Mouse (Mus musculus) intestine, postnatal 0 days (tissue): ENCODE results near the gene Strip1. TPM values are rescaled to one million over a fixed set of nuclear protein-coding genes. Genes with fewer than 3 reads are reported as not detected.
A peak's percentile ranks its signal among the peaks of the same experiment; 100 is the strongest.
"Not testable (repeated sequence)": the region's sequence is repeated elsewhere in the genome, so short reads cannot be mapped to it uniquely, and the experiment has no call there.

Source experiments
- ATAC-seq: fragments of 200-750 bp; cut with Nextera tagmentation; 2 replicates; pipeline ENCODE4 v1.8.0; 2017; ENCODE audit warnings: mild to moderate bottlenecking, moderate TSS enrichment, moderate library complexity
- H3K27ac ChIP-seq: fragments of 300-500 bp; sonication (generic); 2 replicates; pipeline ENCODE4 v1.5.1; 2014; ENCODE audit warnings: mild to moderate bottlenecking, low read depth, low read length, moderate library complexity
- H3K27me3 ChIP-seq: fragments of 300-500 bp; sonication (generic); replicated peaks from 2 replicates; pipeline ENCODE4 v1.6.1; 2014; ENCODE audit warnings: low read length, mixed read lengths; ENCODE audit not compliant: control insufficient read depth, insufficient read depth
- H3K36me3 ChIP-seq: fragments of 300-500 bp; sonication (generic); 2 replicates; pipeline ENCODE4 v1.6.1; 2014; ENCODE audit warnings: mild to moderate bottlenecking, moderate library complexity; ENCODE audit not compliant: control insufficient read depth, insufficient read depth
- H3K4me1 ChIP-seq: fragments of 300-500 bp; sonication (generic); replicated peaks from 2 replicates; pipeline ENCODE4 v1.6.1; 2014; ENCODE audit warnings: antibody characterized with exemption, low read length, mixed read lengths; ENCODE audit not compliant: control insufficient read depth, insufficient read depth
- H3K4me2 ChIP-seq: fragments of 300-500 bp; sonication (generic); replicated peaks from 2 replicates; pipeline ENCODE4 v1.6.1; 2014; ENCODE audit warnings: low read depth, mild to moderate bottlenecking, moderate library complexity
- H3K4me3 ChIP-seq: fragments of 300-500 bp; sonication (generic); 2 replicates; pipeline ENCODE4 v1.5.1; 2014; ENCODE audit warnings: low read depth, low read length
- H3K9ac ChIP-seq: fragments of 300-500 bp; sonication (generic); 2 replicates; pipeline ENCODE4 v1.6.1; 2014; ENCODE audit warnings: mild to moderate bottlenecking, low read depth, low read length
- H3K9me3 ChIP-seq: fragments of 300-500 bp; sonication (generic); 2 replicates; pipeline ENCODE4 v1.6.1; 2016; ENCODE audit warnings: mixed run types; ENCODE audit not compliant: control insufficient read depth
- CTCF ChIP-seq: sonication (generic); IDR thresholded peaks from 2 replicates; pipeline ENCODE4 v1.5.1; 2016; ENCODE audit warnings: low read depth, mild to moderate bottlenecking, control low read depth, antibody characterized with exemption, moderate library complexity
- WGBS: fragments of 180-500 bp; shearing (Covaris S2); extraction: QIAGEN DNeasy Blood & Tissue Kit; methylation state at CpG from one replicate; pipeline ENCODE4 v1.1.7; 2014; 5-methylcytosine and 5-hydroxymethylcytosine counted together
- polyA plus RNA-seq: library from polyadenylated mRNA; unstranded; fragments of >200 nt; fragmentation: Nextera tagmentation; extraction: Ambion mirVana; gene quantifications from 2 replicates; pipeline ENCODE4 v1.2.1, GENCODE M21; 2015

Gene Strip1
- polyA plus RNA-seq, 1 experiment from 2014 or later: 17.8 TPM

DNA sequence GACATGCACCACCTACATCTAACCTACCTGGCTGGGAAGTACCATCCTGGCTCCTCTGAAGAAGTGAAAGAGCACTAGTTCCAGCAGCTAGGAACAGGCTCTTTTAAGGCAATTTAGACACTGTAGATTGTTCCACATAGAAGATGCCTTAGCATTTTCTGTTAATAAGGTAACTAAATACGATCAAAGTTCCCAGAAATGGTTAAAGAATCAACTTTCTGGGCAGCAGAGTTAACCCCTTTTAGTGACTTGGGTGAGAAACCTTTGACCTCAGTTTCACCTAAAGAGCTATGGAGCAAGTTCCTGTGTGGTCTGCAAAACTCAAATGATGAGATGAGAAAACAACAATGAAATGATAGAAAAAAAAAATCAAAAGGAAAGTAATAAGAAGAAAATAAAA, 33.1 kb upstream of the Strip1 start:
- no peak for ATAC-seq
- 96% methylated on average over 1 of the region's 1 CpGs for WGBS

DNA sequence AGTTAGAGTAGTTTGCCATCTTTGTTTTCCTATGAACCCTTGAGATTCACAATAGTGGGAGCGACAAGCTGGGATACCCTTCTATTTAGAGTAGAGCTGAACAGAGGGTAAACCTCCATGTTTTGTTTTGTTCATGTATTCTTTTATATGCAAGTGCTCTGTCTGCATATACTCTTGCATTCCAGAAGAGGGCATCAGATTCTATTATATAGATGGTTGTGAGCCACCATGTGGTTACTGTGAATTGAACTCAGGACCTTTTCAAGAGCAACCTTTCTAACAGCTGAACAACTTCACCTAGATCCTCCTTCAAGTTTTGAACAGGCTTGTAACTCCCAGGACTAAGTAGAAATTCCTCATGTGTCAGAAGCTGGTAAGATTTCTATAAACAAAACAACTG, 27.5 kb upstream of the Strip1 start:
- no peak overlapping the region for H3K4me2 ChIP-seq

More for the DNA sequence above, 33.1 kb upstream of the Strip1 start:
- Histone ChIP-seq H3K4me2 (no peak overlapping the region), H3K27ac (no peak overlapping the region), H3K36me3 (peaks cover 77% of the 10 kb centered on the region), H3K4me3 (no peak overlapping the region), H3K4me1 (no peaks in the 10 kb centered on the region), H3K9me3 (no peaks in the 10 kb centered on the region), H3K27me3 (no peaks in the 10 kb centered on the region), H3K9ac (no peak overlapping the region)
- no peak for TF ChIP-seq CTCF

DNA sequence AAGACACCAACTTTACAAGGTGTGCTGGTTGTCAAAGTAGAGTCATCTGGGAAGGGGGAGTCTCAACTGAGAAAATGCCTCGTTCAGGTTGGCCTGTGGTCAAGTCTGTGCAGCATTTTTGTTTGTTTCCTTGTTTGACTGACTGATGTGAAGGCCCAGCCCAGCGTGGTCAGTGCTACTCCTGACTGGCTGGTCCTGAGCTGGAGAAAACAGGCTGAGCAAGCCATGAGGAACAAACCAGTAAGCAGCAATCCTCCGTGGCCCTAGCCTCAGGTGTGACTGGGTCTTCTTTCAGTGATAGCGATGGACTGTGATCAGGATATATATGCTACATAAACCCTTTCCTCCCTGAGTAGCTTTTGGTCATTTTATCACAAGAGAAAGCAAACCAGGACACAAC, 25.4 kb upstream of the Strip1 start:
- Histone ChIP-seq H3K4me1 (no peaks in the 10 kb centered on the region), H3K9ac (no peak overlapping the region), H3K27ac (no peak overlapping the region), H3K36me3 (peaks cover 8% of the 10 kb centered on the region), H3K9me3 (no peaks in the 10 kb centered on the region), H3K27me3 (no peaks in the 10 kb centered on the region), H3K4me3 (no peak overlapping the region), H3K4me2 (no peak overlapping the region)
- ATAC-seq: no peak
- 63% methylated on average over 4 of the region's 4 CpGs for WGBS
- no peak for TF ChIP-seq CTCF

More for the DNA sequence above, 27.5 kb upstream of the Strip1 start:
- Histone ChIP-seq H3K4me1 (no peaks in the 10 kb centered on the region), H3K9ac (no peak overlapping the region), H3K4me3 (no peak overlapping the region), H3K36me3 (peaks cover 29% of the 10 kb centered on the region), H3K9me3 (no peaks in the 10 kb centered on the region), H3K27ac (no peak overlapping the region), H3K27me3 (no peaks in the 10 kb centered on the region)
- 89% methylated on average over 1 of the region's 1 CpGs for WGBS
- peak; percentile 55 for TF ChIP-seq CTCF
- no peak for ATAC-seq

DNA sequence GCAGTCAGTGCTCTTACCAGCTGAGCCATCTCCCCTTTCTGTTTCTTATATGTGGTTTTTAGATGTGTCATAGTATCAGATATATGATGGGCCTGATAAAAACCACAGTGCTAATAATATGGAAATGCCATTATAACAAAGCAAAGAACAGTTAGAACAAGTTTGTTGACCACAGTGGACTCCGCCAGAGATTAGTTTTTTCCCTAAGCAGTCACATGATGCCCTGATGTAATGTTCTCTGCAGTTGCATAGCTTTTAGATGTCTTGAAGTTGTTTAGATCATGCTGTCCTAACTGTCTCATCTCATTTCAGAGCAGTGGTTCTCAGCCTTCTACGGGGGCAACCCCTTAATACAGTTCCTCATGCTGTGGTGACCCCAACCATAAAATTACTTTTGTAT, 24.7 kb upstream of the Strip1 start:
- Histone ChIP-seq H3K9ac (no peak overlapping the region), H3K27ac (no peak overlapping the region), H3K36me3 (peaks cover 3% of the 10 kb centered on the region; the same call in 1 of the 2 replicates), H3K27me3 (no peaks in the 10 kb centered on the region), H3K9me3 (no peaks in the 10 kb centered on the region), H3K4me1 (no peaks in the 10 kb centered on the region), H3K4me3 (no peak overlapping the region), H3K4me2 (no peak overlapping the region)
- ATAC-seq: peak; percentile 40; the same call in 1 of the 2 replicates
- 76% methylated on average over 2 of the region's 2 CpGs for WGBS
- TF ChIP-seq CTCF: no peak

DNA sequence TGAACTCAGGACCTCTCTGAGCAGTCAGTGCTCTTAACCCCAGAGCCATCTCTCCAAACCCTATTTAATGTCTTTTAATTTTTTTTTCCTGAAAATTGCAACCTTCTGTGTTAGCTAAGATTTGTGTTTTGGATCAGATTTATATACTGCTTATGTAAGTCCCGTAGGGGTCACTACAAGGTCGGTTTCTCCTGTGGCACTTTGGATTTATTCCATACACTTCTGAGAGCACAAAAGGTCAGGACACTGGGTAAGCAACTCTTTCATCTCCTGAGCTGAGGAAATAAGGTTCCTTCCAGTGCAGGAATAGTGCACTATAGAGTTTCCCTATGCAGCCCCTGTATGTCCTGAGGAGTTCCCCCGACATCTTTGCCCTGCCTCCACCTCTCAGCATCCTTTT, 24.0 kb upstream of the Strip1 start:
- H3K4me1 ChIP-seq: no peaks in the 10 kb centered on the region
- H3K9me3 ChIP-seq: no peaks in the 10 kb centered on the region
- TF ChIP-seq CTCF: no peak
- no peak overlapping the region for H3K9ac ChIP-seq
- no peaks in the 10 kb centered on the region for H3K36me3 ChIP-seq
- ATAC-seq: no peak
- no peaks in the 10 kb centered on the region for H3K27me3 ChIP-seq
- no peak overlapping the region for H3K27ac ChIP-seq
- WGBS: 75% methylated on average over 3 of the region's 3 CpGs
- H3K4me2 ChIP-seq: no peak overlapping the region
- H3K4me3 ChIP-seq: no peak overlapping the region

DNA sequence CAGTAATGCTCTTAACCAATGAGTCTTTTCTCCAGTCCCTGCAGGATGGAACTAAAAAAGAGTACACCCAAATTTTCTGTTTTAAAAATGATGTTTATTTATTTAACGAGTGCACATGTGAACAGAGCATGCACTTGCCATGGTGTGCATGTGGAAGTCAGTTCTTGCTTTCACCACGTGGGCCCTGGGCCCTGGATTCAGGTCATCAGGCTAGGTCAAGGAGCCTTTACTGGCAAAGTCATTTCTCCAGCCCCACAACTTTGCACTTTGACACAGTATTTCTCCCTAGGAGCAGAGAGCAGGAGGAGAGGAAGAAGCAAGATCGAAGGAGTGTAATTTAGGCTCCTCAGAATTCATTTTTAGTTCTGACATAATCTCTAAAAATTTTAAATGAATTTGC, 23.4 kb upstream of the Strip1 start:
- no peaks in the 10 kb centered on the region for H3K9me3 ChIP-seq
- no peak overlapping the region for H3K4me3 ChIP-seq
- no peak overlapping the region for H3K4me2 ChIP-seq
- WGBS: 68% methylated on average over 3 of the region's 3 CpGs
- no peak overlapping the region for H3K9ac ChIP-seq
- TF ChIP-seq CTCF: no peak
- H3K4me1 ChIP-seq: no peaks in the 10 kb centered on the region
- no peaks in the 10 kb centered on the region for H3K27me3 ChIP-seq
- H3K36me3 ChIP-seq: no peaks in the 10 kb centered on the region
- ATAC-seq: no peak
- no peak overlapping the region for H3K27ac ChIP-seq

DNA sequence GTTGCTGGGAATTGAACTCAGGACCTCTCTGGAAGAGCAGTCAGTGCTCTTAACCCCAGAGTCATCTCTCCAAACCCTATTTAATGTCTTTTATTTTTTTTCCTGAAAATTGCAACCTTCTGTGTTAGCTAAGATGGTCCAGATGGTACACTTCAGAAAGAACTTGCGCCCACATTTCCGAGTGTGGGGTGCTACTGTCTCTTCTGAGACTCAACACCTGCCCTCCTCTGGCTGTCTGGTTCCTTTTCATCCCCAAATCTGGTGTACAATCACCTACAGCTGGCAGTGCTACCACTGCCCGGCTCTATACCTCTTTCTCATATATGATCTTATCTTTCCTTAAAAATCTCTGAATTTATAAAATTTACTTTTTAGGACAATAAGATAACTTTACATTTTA, 21.5 kb upstream of the Strip1 start:
- Histone ChIP-seq H3K9me3 (no peaks in the 10 kb centered on the region), H3K27me3 (no peaks in the 10 kb centered on the region), H3K36me3 (no peaks in the 10 kb centered on the region), H3K9ac (no peak overlapping the region), H3K27ac (no peak overlapping the region), H3K4me2 (no peak overlapping the region), H3K4me3 (no peak overlapping the region), H3K4me1 (no peaks in the 10 kb centered on the region)
- no peak for TF ChIP-seq CTCF
- 91% methylated on average over 3 of the region's 3 CpGs for WGBS
- no peak for ATAC-seq

DNA sequence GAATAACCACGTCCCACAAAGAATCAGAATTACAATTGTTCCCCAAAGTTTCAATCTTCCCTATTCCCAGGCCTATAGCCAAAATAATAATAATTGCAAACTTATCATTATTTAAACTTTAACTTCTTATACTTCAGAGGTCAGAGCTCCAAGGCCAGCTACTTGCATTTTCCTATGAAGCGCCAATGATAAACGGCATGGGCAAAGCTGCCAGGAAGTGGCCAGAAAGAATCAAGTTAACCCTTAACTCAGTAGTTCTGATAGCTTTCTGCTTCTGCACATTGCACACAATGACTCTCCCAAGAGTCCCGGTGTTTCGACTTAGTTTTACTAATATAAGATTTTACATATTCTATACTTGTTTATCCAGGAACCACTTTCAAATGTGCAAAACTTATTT, 18.8 kb upstream of the Strip1 start:
- 35% methylated on average over 5 of the region's 5 CpGs for WGBS
- H3K4me2 ChIP-seq, H3K27ac ChIP-seq, H3K27me3 ChIP-seq, H3K9ac ChIP-seq, H3K9me3 ChIP-seq, H3K4me3 ChIP-seq, H3K4me1 ChIP-seq, ATAC-seq, H3K36me3 ChIP-seq: not testable (repeated sequence)
